Mouse (Mus musculus) bone marrow macrophage, adult 2 months (primary cell): Measurements from ENCODE around the gene Slc4a11. TPM values are rescaled to one million over a fixed set of nuclear protein-coding genes. Genes with fewer than 3 reads are reported as not detected.

ENCODE experiments used
- H3K27ac ChIP-seq: 2 replicates; pipeline ENCODE4 v1.5.1; 2012; ENCODE audit warnings: low read depth, low read length; ENCODE audit not compliant: insufficient read depth
- H3K4me1 ChIP-seq: 2 replicates; pipeline ENCODE4 v1.6.1; 2012; ENCODE audit warnings: low read length; ENCODE audit not compliant: control insufficient read depth, insufficient read depth
- H3K4me3 ChIP-seq: 2 replicates; pipeline ENCODE4 v1.5.1; 2012; ENCODE audit warnings: mild to moderate bottlenecking, low read length, moderate library complexity; ENCODE audit not compliant: insufficient read depth
- CTCF ChIP-seq: IDR thresholded peaks from 2 replicates; pipeline ENCODE4 v1.5.1; 2012; ENCODE audit warnings: low read depth, mild to moderate bottlenecking, low read length, moderate library complexity
- POLR2A ChIP-seq: IDR thresholded peaks from 2 replicates; pipeline ENCODE4 v1.6.1; 2012; ENCODE audit warnings: mild to moderate bottlenecking, low read depth, low read length, borderline replicate concordance
- polyA plus RNA-seq: library from polyadenylated mRNA; stranded (reverse); fragments of >200 nt; gene quantifications from 2 replicates; pipeline ENCODE4 v1.2.4, GENCODE M21; 2012; ENCODE audit not compliant: missing spikeins, insufficient read depth, insufficient read length

The Slc4a11 gene
- polyA plus RNA-seq, 1 experiment, result 0.34 TPM

DNA sequence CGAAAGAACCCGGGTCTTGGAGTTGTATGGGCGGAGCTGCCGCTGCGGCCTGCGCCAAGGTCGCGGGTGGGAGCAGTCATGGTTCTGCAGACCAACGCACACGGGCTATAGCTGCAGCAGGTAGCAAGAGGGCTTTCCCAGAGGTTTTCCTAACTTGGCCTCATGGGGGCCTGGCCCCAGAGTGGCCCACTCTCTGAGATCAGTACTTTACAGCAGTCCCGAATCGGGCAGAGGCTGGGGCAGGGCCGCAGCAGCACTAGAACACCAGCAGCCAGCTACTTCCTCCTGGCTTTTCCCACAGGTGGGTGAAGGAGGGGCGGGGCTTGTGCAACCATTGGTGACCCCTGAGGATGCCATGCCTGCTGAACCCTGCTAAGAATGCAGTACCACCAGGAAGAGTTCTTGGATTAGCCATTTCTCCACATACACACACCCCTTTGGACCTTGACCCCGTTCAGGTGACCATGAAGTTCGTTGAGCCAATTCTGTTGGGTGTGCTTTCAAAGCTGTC is 59.2 kb downstream of the Slc4a11 start:
- Histone ChIP-seq H3K27ac (no peak overlapping the region), H3K4me3 (no peak overlapping the region), H3K4me1 (peaks cover 3% of the 10 kb centered on the region)
- TF ChIP-seq CTCF (no peak), POLR2A (no peak)

DNA sequence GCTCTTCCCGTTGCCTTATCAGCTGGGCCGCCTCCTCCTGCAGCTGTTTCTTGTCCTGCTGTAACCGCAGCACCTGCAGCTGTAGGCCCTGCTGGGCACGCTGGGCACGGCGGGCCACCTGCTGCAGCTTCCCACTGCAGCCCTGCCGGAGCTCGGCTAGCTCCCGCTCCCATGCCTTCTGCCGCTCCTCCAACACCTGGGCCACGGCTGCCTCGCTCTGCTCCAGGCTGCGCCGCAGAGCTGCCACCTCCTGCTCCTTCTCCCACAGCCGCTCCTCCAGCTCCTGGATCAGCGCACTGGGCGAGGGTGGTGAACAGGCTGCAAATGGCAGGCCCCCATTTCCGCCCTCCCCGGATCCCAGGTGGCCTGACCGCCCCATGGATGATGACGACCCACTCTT is 61.5 kb downstream of the Slc4a11 start:
- Histone ChIP-seq H3K27ac (no peak overlapping the region), H3K4me3 (no peak overlapping the region), H3K4me1 (peaks cover 4% of the 10 kb centered on the region)
- TF ChIP-seq POLR2A, result no peak
- TF ChIP-seq CTCF, result no peak

DNA sequence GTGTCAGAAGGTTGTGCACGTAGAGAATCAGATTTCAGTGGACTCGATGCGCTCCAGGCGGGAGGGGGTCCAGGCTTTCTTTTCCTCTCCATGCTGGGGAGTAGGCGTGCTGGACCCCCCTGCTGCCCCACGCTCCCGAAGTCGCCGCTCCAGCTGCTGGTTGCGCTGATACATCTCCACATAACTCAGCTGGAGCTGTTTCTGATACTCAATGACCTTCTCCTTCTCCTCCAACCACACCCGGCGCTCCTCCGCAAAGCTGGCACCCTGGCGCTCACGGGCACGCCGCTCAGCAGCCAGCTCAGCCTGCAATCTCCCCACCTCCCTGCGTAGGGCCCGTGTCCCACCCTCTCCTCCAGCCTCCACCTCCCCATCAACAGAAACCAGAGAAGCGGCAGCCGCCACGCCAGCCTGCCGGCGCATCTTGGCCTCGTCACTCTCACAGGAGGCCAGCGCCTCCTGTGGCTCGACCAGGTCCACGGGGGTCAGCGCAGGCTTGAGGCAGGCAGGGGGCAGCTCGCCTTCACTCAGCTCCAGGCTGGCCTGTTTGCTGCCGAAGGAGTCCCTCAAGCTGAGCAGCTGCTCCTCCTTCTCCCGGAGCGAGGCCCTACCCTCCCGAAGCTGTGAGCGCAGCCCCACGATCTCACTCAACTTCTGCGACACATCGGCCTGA is 62.4 kb downstream of the Slc4a11 start:
- no peak for TF ChIP-seq CTCF
- TF ChIP-seq POLR2A, result no peak
- H3K27ac ChIP-seq, result no peak overlapping the region
- H3K4me1 ChIP-seq, result peaks cover 7% of the 10 kb centered on the region
- H3K4me3 ChIP-seq, result peak overlapping the region; percentile 53

Other genes with a start within 250 kb of the Slc4a11 start
- 195 and 229 TPM in 2 replicates for gene Ptpra, start 247.2 kb downstream of the Slc4a11 start, polyA plus RNA-seq
- gene Mrps26, start 133.8 kb downstream of the Slc4a11 start, polyA plus RNA-seq, result 28.3 and 30.0 TPM in 2 replicates
- gene Oxt, start 121.3 kb downstream of the Slc4a11 start, polyA plus RNA-seq, result not detected in 2 replicates
- not detected in 2 replicates for gene Avp, start 115.0 kb downstream of the Slc4a11 start, polyA plus RNA-seq
- 4.4 and 6.1 TPM in 2 replicates for gene Fastkd5, start 67.5 kb downstream of the Slc4a11 start, polyA plus RNA-seq
- 5.0 and 6.1 TPM in 2 replicates for gene Ubox5, start 67.5 kb downstream of the Slc4a11 start, polyA plus RNA-seq
- gene Lzts3, start 54.7 kb downstream of the Slc4a11 start, polyA plus RNA-seq, result 2.8 and 3.3 TPM in 2 replicates
- gene Ddrgk1, start 32.9 kb downstream of the Slc4a11 start, polyA plus RNA-seq, result 115 and 134 TPM in 2 replicates
- gene Itpa, start 29.9 kb downstream of the Slc4a11 start, polyA plus RNA-seq, result 22.7 and 23.7 TPM in 2 replicates
- gene 4930402H24Rik, start 208.9 kb upstream of the Slc4a11 start, polyA plus RNA-seq, result 22.8 and 27.0 TPM in 2 replicates
- gene Atrn, start 209.0 kb upstream of the Slc4a11 start, polyA plus RNA-seq, result 11.0 and 11.5 TPM in 2 replicates